Mouse (Mus musculus): ENCODE results near the gene Psmb11. TPM values are rescaled to one million over a fixed set of nuclear protein-coding genes. Genes with fewer than 3 reads are reported as not detected.

Psmb11 gene
- total and polyA plus RNA-seq, 3 experiments, result 0.11 TPM; not detected in 2

GRCm38 (mm10) chr14:54632252-54632651, 11.0 kb downstream of the Psmb11 start:
- no peak for TF ChIP-seq CTCF (IDR thresholded peaks at IDR 0.05; ENCODE audit: low read depth, low read length)
- no peak for TF ChIP-seq POLR2AphosphoS5 (IDR thresholded peaks at IDR 0.05; ENCODE audit: insufficient replicate concordance, low read depth, low read length)
- no peak for TF ChIP-seq TAL1 (conservative IDR thresholded peaks at IDR 0.05; ENCODE audit: low read depth, low read length)
- TF ChIP-seq GATA1 (IDR thresholded peaks at IDR 0.05; ENCODE audit: borderline replicate concordance, low read length), result no peak
- ATAC-seq (ENCODE audit: extremely low read depth, insufficient number of reproducible peaks, low FRiP score, poor library complexity, severe bottlenecking) (no peak), DNase-seq (ENCODE audit: low spot score) (no peak)
- peaks cover 49% of the 10 kb centered on the region for H3K4me1 ChIP-seq (ENCODE audit: insufficient read depth, low read depth, low read length)
- H3K4me3 ChIP-seq (ENCODE audit: low read depth, low read length), result no peak overlapping the region
- peaks cover 42% of the 10 kb centered on the region for H3K36me3 ChIP-seq (replicated peaks)
- H3K27me3 ChIP-seq (ENCODE audit: insufficient read depth, low read length), result peaks cover 6% of the 10 kb centered on the region
- H3K9me3 ChIP-seq (replicated peaks), result 0 out of 2 replicates have a peak, but pooled peaks cover 3% of the 10 kb centered on the region

GRCm38 (mm10) chr14:54634182-54634581, 12.9 kb downstream of the Psmb11 start:
- peaks cover 44% of the 10 kb centered on the region for H3K4me1 ChIP-seq (ENCODE audit: insufficient read depth, low read depth, low read length)
- ATAC-seq (ENCODE audit: extremely low read depth, insufficient number of reproducible peaks, low FRiP score, poor library complexity, severe bottlenecking), result no peak
- DNase-seq (ENCODE audit: low spot score), result no peak
- H3K27me3 ChIP-seq (ENCODE audit: insufficient read depth, low read length), result peaks cover 4% of the 10 kb centered on the region
- H3K9me3 ChIP-seq (replicated peaks), result 0 out of 2 replicates have a peak, but pooled peaks cover 3% of the 10 kb centered on the region
- peaks cover 60% of the 10 kb centered on the region for H3K36me3 ChIP-seq (replicated peaks)
- TF ChIP-seq TAL1 (conservative IDR thresholded peaks at IDR 0.05; ENCODE audit: low read depth, low read length), result no peak
- no peak overlapping the region for H3K4me3 ChIP-seq (ENCODE audit: low read depth, low read length)

DNA sequence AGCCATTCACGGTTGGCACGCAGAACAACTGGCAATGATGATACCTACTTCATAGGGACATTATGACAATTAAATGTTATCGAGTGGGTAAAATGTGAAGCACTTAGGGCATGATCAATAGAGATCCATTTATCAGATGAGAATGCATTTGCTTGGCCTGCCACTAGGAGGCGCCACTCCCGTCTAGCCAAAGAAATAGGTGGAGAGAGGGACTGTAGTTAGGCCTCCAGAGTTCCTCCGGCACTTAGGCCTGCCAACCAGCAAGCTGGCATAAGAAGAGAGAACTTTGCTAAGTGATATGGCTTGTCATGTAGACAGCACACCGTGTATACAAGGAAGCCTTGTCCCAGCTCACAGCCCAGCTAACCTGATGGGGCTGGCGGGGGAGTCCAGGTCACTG, 15.7 kb downstream of the Psmb11 start:
- Histone ChIP-seq H3K27me3 (ENCODE audit: insufficient read depth, low read length) (peaks cover 20% of the 10 kb centered on the region), H3K9me3 (replicated peaks) (0 out of 2 replicates have a peak, but pooled peaks cover 3% of the 10 kb centered on the region), H3K4me3 (ENCODE audit: low read depth, low read length) (no peak overlapping the region), H3K4me1 (ENCODE audit: insufficient read depth, low read depth, low read length) (peaks cover 39% of the 10 kb centered on the region), H3K36me3 (replicated peaks) (peaks cover 62% of the 10 kb centered on the region)
- DNase-seq (ENCODE audit: low spot score), result peak; percentile 57
- peak; percentile 99 for TF ChIP-seq CTCF (IDR thresholded peaks at IDR 0.05; ENCODE audit: low read depth, low read length)
- no peak for TF ChIP-seq GATA2 (IDR thresholded peaks at IDR 0.05; ENCODE audit: borderline replicate concordance, low read depth, low read length)
- no peak for ATAC-seq (ENCODE audit: extremely low read depth, insufficient number of reproducible peaks, low FRiP score, poor library complexity, severe bottlenecking)

GRCm38 (mm10) chr14:54638210-54638609, 17.0 kb downstream of the Psmb11 start:
- ATAC-seq (ENCODE audit: extremely low read depth, insufficient number of reproducible peaks, low FRiP score, poor library complexity, severe bottlenecking), result no peak
- no peak for DNase-seq (ENCODE audit: low spot score)
- no peak overlapping the region for H3K4me3 ChIP-seq (ENCODE audit: low read depth, low read length)
- peaks cover 64% of the 10 kb centered on the region for H3K36me3 ChIP-seq (replicated peaks)
- H3K27me3 ChIP-seq (ENCODE audit: insufficient read depth, low read length), result peaks cover 20% of the 10 kb centered on the region
- H3K4me1 ChIP-seq (ENCODE audit: insufficient read depth, low read depth, low read length), result peaks cover 43% of the 10 kb centered on the region
- no peaks in the 10 kb centered on the region for H3K9me3 ChIP-seq (replicated peaks)
- TF ChIP-seq TAL1 (conservative IDR thresholded peaks at IDR 0.05; ENCODE audit: low read depth, low read length) (no peak), GATA1 (IDR thresholded peaks at IDR 0.05; ENCODE audit: borderline replicate concordance, low read length) (no peak), POLR2AphosphoS5 (IDR thresholded peaks at IDR 0.05; ENCODE audit: insufficient replicate concordance, low read depth, low read length) (no peak), CTCF (IDR thresholded peaks at IDR 0.05; ENCODE audit: low read depth, low read length) (no peak), GATA2 (IDR thresholded peaks at IDR 0.05; ENCODE audit: borderline replicate concordance, low read depth, low read length) (no peak)

- Histone ChIP-seq H3K9me3 (replicated peaks) (no peaks in the 10 kb centered on the region), H3K4me1 (ENCODE audit: insufficient read depth, low read depth, low read length) (peaks cover 49% of the 10 kb centered on the region), H3K36me3 (replicated peaks) (peaks cover 75% of the 10 kb centered on the region), H3K4me3 (ENCODE audit: low read depth, low read length) (no peak overlapping the region), H3K27me3 (ENCODE audit: insufficient read depth, low read length) (peaks cover 20% of the 10 kb centered on the region)
- ATAC-seq (ENCODE audit: extremely low read depth, insufficient number of reproducible peaks, low FRiP score, poor library complexity, severe bottlenecking), result no peak
- no peak for DNase-seq (ENCODE audit: low spot score)
- TF ChIP-seq CTCF (IDR thresholded peaks at IDR 0.05; ENCODE audit: low read depth, low read length) (no peak), GATA1 (IDR thresholded peaks at IDR 0.05; ENCODE audit: borderline replicate concordance, low read length) (no peak), GATA2 (IDR thresholded peaks at IDR 0.05; ENCODE audit: borderline replicate concordance, low read depth, low read length) (no peak), TAL1 (conservative IDR thresholded peaks at IDR 0.05; ENCODE audit: low read depth, low read length) (no peak), POLR2AphosphoS5 (IDR thresholded peaks at IDR 0.05; ENCODE audit: insufficient replicate concordance, low read depth, low read length) (no peak)
Observed at GRCm38 (mm10) chr14:54640121-54640520, 18.9 kb downstream of the Psmb11 start.

GRCm38 (mm10) chr14:54640946-54641304, 19.7 kb downstream of the Psmb11 start, which contains the start of gene Gm17606:
Gm17606 (plus strand) TSS chr14:54640952.
- Histone ChIP-seq H3K27me3 (ENCODE audit: insufficient read depth, low read length) (peaks cover 20% of the 10 kb centered on the region), H3K4me1 (ENCODE audit: insufficient read depth, low read depth, low read length) (peaks cover 53% of the 10 kb centered on the region), H3K4me3 (ENCODE audit: low read depth, low read length) (peak within 1 kb of the TSS; percentile 74), H3K36me3 (replicated peaks) (peaks cover 80% of the 10 kb centered on the region), H3K9me3 (replicated peaks) (no peaks in the 10 kb centered on the region)
- no peak for TF ChIP-seq POLR2AphosphoS5 (IDR thresholded peaks at IDR 0.05; ENCODE audit: insufficient replicate concordance, low read depth, low read length)
- TF ChIP-seq TAL1 (conservative IDR thresholded peaks at IDR 0.05; ENCODE audit: low read depth, low read length), result no peak
- no peak for TF ChIP-seq GATA1 (IDR thresholded peaks at IDR 0.05; ENCODE audit: borderline replicate concordance, low read length)
- no peak for TF ChIP-seq GATA2 (IDR thresholded peaks at IDR 0.05; ENCODE audit: borderline replicate concordance, low read depth, low read length)
- TF ChIP-seq CTCF (IDR thresholded peaks at IDR 0.05; ENCODE audit: low read depth, low read length), result no peak
- ATAC-seq (ENCODE audit: extremely low read depth, insufficient number of reproducible peaks, low FRiP score, poor library complexity, severe bottlenecking) (no peak), DNase-seq (ENCODE audit: low spot score) (no peak)
